Mouse (Mus musculus) liver, adult 2 months (tissue): Measurements from ENCODE around the gene Fgf2.

Experiments used
- CTCF ChIP-seq: fragments of 200-500 bp; IDR thresholded peaks from 2 replicates; pipeline ENCODE4 v1.5.1; 2011; ENCODE audit warnings: low read depth, low read length, control low read depth
- POLR2A ChIP-seq: fragments of 200-500 bp; IDR thresholded peaks from 2 replicates; pipeline ENCODE4 v1.6.1; 2011; ENCODE audit warnings: low read length, control low read depth; ENCODE audit not compliant: insufficient read depth; ENCODE audit errors: extremely low read depth

- TF ChIP-seq POLR2A (no peak), CTCF (no peak)
Observed at GRCm38 (mm10) chr3:37430359-37430758, 82.2 kb downstream of the Fgf2 start.
